Mouse (Mus musculus) lung, postnatal 14 days (tissue): Measurements from ENCODE around the gene Hrh2.

Experiments
- DNase-seq: peaks from one replicate; pipeline ENCODE4 v3.0.0; 2021

Hrh2 gene

GRCm38 (mm10) chr13:54269628-54270027 lies 77.7 kb downstream of the Hrh2 start:
- no peak for DNase-seq

GRCm38 (mm10) chr13:54272076-54272475 lies 80.1 kb downstream of the Hrh2 start:
- DNase-seq = no peak

- DNase-seq = no peak
Measured at GRCm38 (mm10) chr13:54277406-54277805, 85.5 kb downstream of the Hrh2 start.

- no peak for DNase-seq
Measured at GRCm38 (mm10) chr13:54280366-54280765, 88.4 kb downstream of the Hrh2 start.

GRCm38 (mm10) chr13:54281149-54281548 lies 89.2 kb downstream of the Hrh2 start:
- no peak for DNase-seq

GRCm38 (mm10) chr13:54281623-54282022 lies 89.7 kb downstream of the Hrh2 start:
- no peak for DNase-seq

GRCm38 (mm10) chr13:54282149-54282860 lies 90.4 kb downstream of the Hrh2 start:
- DNase-seq = no peak

- peak; percentile 10 for DNase-seq
Measured at GRCm38 (mm10) chr13:54282861-54283206, 90.9 kb downstream of the Hrh2 start.
